Mouse (Mus musculus): ENCODE measurements around the gene Zfhx2.

DNA sequence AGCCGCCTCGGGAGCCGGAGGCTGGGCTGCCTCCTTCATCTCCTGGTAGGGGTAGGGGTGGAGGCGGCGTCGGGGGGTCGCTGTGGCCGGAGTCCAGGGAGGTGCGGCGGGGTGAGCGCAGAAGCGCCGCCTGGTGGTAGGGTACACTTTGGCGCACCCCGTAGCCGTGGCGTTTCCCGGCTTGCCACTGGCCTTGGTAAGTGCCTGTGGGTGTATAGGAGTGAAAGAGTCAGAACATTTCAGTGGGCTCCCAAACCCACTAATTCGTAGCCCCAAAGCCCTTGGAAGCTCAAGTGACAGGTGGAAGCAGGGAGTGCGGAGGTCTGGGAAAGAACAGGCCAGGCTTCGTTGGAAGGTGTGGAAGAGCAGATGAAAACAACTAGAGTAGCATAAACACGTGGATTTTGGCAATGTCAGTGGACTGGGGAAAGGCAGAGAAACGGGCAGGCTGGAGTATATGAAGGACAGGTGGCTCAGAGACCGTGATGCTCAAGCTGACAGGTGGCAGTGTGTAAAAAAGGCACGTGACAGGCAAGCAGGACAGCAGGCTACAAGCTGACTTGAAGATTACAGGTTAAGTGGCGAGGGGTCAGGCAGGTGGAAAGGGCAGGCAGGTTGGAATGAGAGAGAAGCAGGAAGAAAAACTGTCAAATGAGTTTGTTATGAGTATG is 22.0 kb upstream of the Zfhx2 start:
- TF ChIP-seq HCFC1 (IDR thresholded peaks at IDR 0.05; ENCODE audit: borderline replicate concordance, insufficient read depth, low read length): no peak
- no peak for TF ChIP-seq MAFK (IDR thresholded peaks at IDR 0.05; ENCODE audit: insufficient read depth, low read depth, low read length)
- no peak for TF ChIP-seq CHD2 (IDR thresholded peaks at IDR 0.05; ENCODE audit: low read depth, low read length)
- no peak for TF ChIP-seq ZC3H11A (IDR thresholded peaks at IDR 0.05; ENCODE audit: borderline replicate concordance, low read depth, low read length)

Measured in ES-E14 (cell line).